Mouse (Mus musculus): ENCODE measurements at regions not wholly inside any gene's neighbourhood (a gene's known extent, or its start where the extent isn't known, plus 50 kb on each side); places are given as distances from the start of the nearest gene placed in this dataset.

- Histone ChIP-seq H3K9me3 (no peaks in the 10 kb centered on the region), H3K27me3 (0 out of 2 replicates have a peak, but pooled peaks cover 5% of the 10 kb centered on the region), H3K36me3 (no peaks in the 10 kb centered on the region), H3K4me1 (replicated peaks) (peaks cover 26% of the 10 kb centered on the region), H3K9ac (replicated peaks) (no peak overlapping the region), H3K4me2 (replicated peaks) (no peak overlapping the region), H3K27ac (no peak overlapping the region), H3K4me3 (replicated peaks) (no peak overlapping the region)
- WGBS: 71% methylated on average over 13 of the region's 13 CpGs
- ATAC-seq: peak; percentile 1; the same call in 1 of the 2 replicates
Observed at GRCm38 (mm10) chr5:54178966-54179547, 180.8 kb downstream of the Stim2 start.

DNA sequence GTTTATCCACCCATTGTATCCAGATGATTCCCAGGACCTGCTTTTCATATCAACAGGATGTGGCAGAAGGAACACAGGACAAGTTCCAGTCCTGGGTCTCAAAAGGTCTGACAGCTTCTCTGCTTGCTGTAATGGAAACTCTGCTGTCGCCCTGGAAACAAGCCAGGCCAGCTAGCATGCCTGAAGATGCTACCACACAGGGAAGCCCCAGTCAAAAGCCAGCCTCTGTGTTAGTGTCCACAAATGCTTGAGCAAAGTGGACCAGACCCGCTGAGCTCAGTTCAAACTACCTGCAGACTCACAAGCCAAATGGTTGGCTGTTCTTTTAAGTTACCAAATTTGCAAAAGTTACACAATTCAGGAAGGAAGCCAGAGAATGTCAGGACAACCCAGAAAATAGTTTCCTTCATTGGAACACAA lies 181.9 kb downstream of the Stim2 start:
- Histone ChIP-seq H3K27me3 (0 out of 2 replicates have a peak, but pooled peaks cover 5% of the 10 kb centered on the region), H3K36me3 (no peaks in the 10 kb centered on the region), H3K27ac (peak overlapping the region; percentile 44; the same call in 1 of the 2 replicates), H3K4me3 (replicated peaks) (no peak overlapping the region), H3K9ac (replicated peaks) (no peak overlapping the region), H3K4me2 (replicated peaks) (no peak overlapping the region), H3K4me1 (replicated peaks) (peaks cover 26% of the 10 kb centered on the region), H3K9me3 (no peaks in the 10 kb centered on the region)
- 34% methylated on average over 2 of the region's 2 CpGs for WGBS
- ATAC-seq: no peak; the same call in 1 of the 2 replicates

GRCm38 (mm10) chr5:54180640-54181326 lies 182.5 kb downstream of the Stim2 start:
- Histone ChIP-seq H3K27me3 (0 out of 2 replicates have a peak, but pooled peaks cover 5% of the 10 kb centered on the region), H3K36me3 (no peaks in the 10 kb centered on the region), H3K9me3 (no peaks in the 10 kb centered on the region), H3K9ac (replicated peaks) (peak overlapping the region; percentile 45; the same call in 1 of the 2 replicates), H3K4me3 (replicated peaks) (peak overlapping the region; percentile 24; the same call in 1 of the 2 replicates), H3K27ac (peak overlapping the region; percentile 44), H3K4me1 (replicated peaks) (peaks cover 26% of the 10 kb centered on the region), H3K4me2 (replicated peaks) (peak overlapping the region; percentile 46)
- 41% methylated on average over 10 of the region's 10 CpGs for whole genome bisulfite sequencing
- peak; percentile 55 for ATAC-seq

- H3K4me3 ChIP-seq (replicated peaks): peak overlapping the region; percentile 24
- H3K9me3 ChIP-seq: no peaks in the 10 kb centered on the region
- H3K9ac ChIP-seq (replicated peaks): peak overlapping the region; percentile 45; the same call in 1 of the 2 replicates
- no peaks in the 10 kb centered on the region for H3K36me3 ChIP-seq
- 14% methylated on average over 13 of the region's 13 CpGs for WGBS
- H3K4me1 ChIP-seq (replicated peaks): peaks cover 26% of the 10 kb centered on the region
- 0 out of 2 replicates have a peak, but pooled peaks cover 5% of the 10 kb centered on the region for H3K27me3 ChIP-seq
- H3K27ac ChIP-seq: peak overlapping the region; percentile 44
- peak; percentile 81 for ATAC-seq
- peak overlapping the region; percentile 46 for H3K4me2 ChIP-seq (replicated peaks)
Observed at GRCm38 (mm10) chr5:54181327-54181863, 183.1 kb downstream of the Stim2 start.

GRCm38 (mm10) chr5:54182754-54183153 lies 184.5 kb downstream of the Stim2 start:
- H3K9me3 ChIP-seq: no peaks in the 10 kb centered on the region
- no peak overlapping the region for H3K4me3 ChIP-seq (replicated peaks)
- 0 out of 2 replicates have a peak, but pooled peaks cover 5% of the 10 kb centered on the region for H3K27me3 ChIP-seq
- no peak overlapping the region for H3K9ac ChIP-seq (replicated peaks)
- H3K4me2 ChIP-seq (replicated peaks): no peak overlapping the region
- ATAC-seq: no peak
- peaks cover 26% of the 10 kb centered on the region for H3K4me1 ChIP-seq (replicated peaks)
- H3K36me3 ChIP-seq: no peaks in the 10 kb centered on the region
- 88% methylated on average over 4 of the region's 4 CpGs for WGBS
- no peak overlapping the region for H3K27ac ChIP-seq

GRCm38 (mm10) chr5:54185662-54186061 lies 187.4 kb downstream of the Stim2 start:
- Histone ChIP-seq H3K9ac (replicated peaks) (no peak overlapping the region), H3K9me3 (no peaks in the 10 kb centered on the region), H3K27me3 (0 out of 2 replicates have a peak, but pooled peaks cover 5% of the 10 kb centered on the region), H3K36me3 (no peaks in the 10 kb centered on the region), H3K4me1 (replicated peaks) (peaks cover 18% of the 10 kb centered on the region), H3K4me2 (replicated peaks) (no peak overlapping the region), H3K27ac (no peak overlapping the region), H3K4me3 (replicated peaks) (no peak overlapping the region)
- ATAC-seq: no peak
- WGBS: 66% methylated on average over 4 of the region's 4 CpGs

- Histone ChIP-seq H3K9me3 (no peaks in the 10 kb centered on the region), H3K4me2 (replicated peaks) (no peak overlapping the region), H3K9ac (replicated peaks) (no peak overlapping the region), H3K27me3 (0 out of 2 replicates have a peak, but pooled peaks cover 5% of the 10 kb centered on the region), H3K4me1 (replicated peaks) (peaks cover 12% of the 10 kb centered on the region), H3K4me3 (replicated peaks) (no peak overlapping the region), H3K27ac (no peak overlapping the region), H3K36me3 (no peaks in the 10 kb centered on the region)
- 92% methylated on average over 11 of the region's 11 CpGs for WGBS
- ATAC-seq: no peak
Observed at GRCm38 (mm10) chr5:54186076-54186676, 187.9 kb downstream of the Stim2 start.

DNA sequence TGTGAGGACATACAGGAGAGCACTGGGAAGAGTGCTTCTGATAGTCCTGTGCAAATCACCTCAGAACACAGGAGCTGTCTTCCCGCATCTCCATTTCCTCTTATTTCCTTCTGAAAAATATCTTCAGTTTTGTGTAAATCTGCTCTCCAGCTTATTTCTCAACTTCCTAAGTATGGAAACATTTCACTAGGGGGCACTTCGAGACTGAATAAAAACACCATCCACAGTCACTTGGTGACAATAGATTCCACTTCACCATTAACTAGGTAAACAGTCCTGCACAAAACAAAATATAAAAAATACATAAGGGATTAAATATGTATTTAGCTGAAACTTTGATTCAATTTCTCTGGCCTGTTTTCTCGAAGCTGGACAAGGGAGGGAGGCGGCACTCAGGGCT lies 193.4 kb downstream of the Stim2 start:
- no peaks in the 10 kb centered on the region for H3K36me3 ChIP-seq
- H3K4me3 ChIP-seq (replicated peaks): no peak overlapping the region
- ATAC-seq: no peak
- H3K27ac ChIP-seq: no peak overlapping the region
- H3K27me3 ChIP-seq: no peaks in the 10 kb centered on the region
- H3K9me3 ChIP-seq: no peaks in the 10 kb centered on the region
- H3K4me2 ChIP-seq (replicated peaks): no peak overlapping the region
- WGBS: 80% methylated on average over 4 of the region's 4 CpGs
- H3K9ac ChIP-seq (replicated peaks): no peak overlapping the region
- no peaks in the 10 kb centered on the region for H3K4me1 ChIP-seq (replicated peaks)

GRCm38 (mm10) chr5:54194846-54195245 lies 196.5 kb downstream of the Stim2 start:
- H3K4me1 ChIP-seq (replicated peaks): no peaks in the 10 kb centered on the region
- H3K27ac ChIP-seq: no peak overlapping the region
- H3K4me3 ChIP-seq (replicated peaks): no peak overlapping the region
- H3K9ac ChIP-seq (replicated peaks): no peak overlapping the region
- H3K4me2 ChIP-seq (replicated peaks): no peak overlapping the region
- no peaks in the 10 kb centered on the region for H3K27me3 ChIP-seq
- H3K36me3 ChIP-seq: no peaks in the 10 kb centered on the region
- H3K9me3 ChIP-seq: no peaks in the 10 kb centered on the region
- 81% methylated on average over 9 of the region's 9 CpGs for WGBS
- ATAC-seq: no peak

DNA sequence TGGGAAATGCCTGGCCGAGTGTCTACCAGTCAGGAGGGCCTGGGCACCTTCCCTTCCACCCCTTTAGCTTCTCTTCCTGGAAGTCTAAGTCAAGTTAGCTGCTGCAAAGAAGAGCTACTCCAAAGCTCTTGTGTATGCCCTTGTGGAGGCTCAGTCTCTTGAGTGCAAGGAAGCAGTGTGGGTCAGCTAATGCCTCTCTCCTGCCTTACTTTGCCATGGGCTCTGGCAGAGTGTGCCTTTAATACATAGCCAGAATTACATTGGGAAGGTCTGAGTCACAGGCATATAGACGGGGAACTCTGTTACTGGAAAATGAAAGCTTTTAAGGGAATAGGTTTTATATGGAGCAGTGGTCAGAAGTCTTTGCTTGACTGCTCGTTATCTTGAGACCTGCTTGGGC lies 201.7 kb downstream of the Stim2 start:
- ATAC-seq: no peak
- Histone ChIP-seq H3K4me2 (replicated peaks) (no peak overlapping the region), H3K4me1 (replicated peaks) (peaks cover 14% of the 10 kb centered on the region), H3K9me3 (no peaks in the 10 kb centered on the region), H3K27me3 (no peaks in the 10 kb centered on the region), H3K36me3 (no peaks in the 10 kb centered on the region), H3K9ac (replicated peaks) (no peak overlapping the region), H3K27ac (no peak overlapping the region), H3K4me3 (replicated peaks) (no peak overlapping the region)
- WGBS: 63% methylated on average over 3 of the region's 3 CpGs

- H3K9ac ChIP-seq (replicated peaks): no peak overlapping the region
- no peak overlapping the region for H3K27ac ChIP-seq
- no peaks in the 10 kb centered on the region for H3K36me3 ChIP-seq
- ATAC-seq: no peak
- peaks cover 14% of the 10 kb centered on the region for H3K4me1 ChIP-seq (replicated peaks)
- no peak overlapping the region for H3K4me2 ChIP-seq (replicated peaks)
- H3K27me3 ChIP-seq: no peaks in the 10 kb centered on the region
- H3K9me3 ChIP-seq: no peaks in the 10 kb centered on the region
- H3K4me3 ChIP-seq (replicated peaks): no peak overlapping the region
- WGBS: 79% methylated on average over 5 of the region's 5 CpGs
Observed at GRCm38 (mm10) chr5:54200587-54200986, 202.3 kb downstream of the Stim2 start.

DNA sequence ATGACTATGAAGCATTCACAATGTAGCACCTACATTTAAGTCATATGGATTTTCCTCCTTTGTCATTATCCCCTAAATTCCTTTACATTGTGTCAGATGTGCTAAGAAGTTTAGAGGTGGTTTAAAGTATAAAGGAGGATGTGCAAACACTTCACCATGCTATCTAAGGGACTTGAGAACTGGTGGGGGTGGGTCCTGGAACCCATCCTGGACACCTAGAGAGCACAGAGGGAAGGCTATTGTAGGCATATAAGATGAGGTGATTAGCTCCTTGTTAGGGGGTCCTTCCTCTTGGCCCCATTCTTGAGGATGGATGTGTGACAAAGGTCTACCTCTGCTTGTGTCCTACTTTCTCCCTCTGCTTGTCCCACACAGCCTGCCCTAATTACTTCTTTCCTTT lies 213.2 kb downstream of the Stim2 start:
- Histone ChIP-seq H3K4me3 (replicated peaks) (no peak overlapping the region), H3K9me3 (no peaks in the 10 kb centered on the region), H3K36me3 (no peaks in the 10 kb centered on the region), H3K27ac (no peak overlapping the region), H3K27me3 (no peaks in the 10 kb centered on the region), H3K4me1 (replicated peaks) (0 out of 2 replicates have a peak, but pooled peaks cover 3% of the 10 kb centered on the region), H3K4me2 (replicated peaks) (no peak overlapping the region), H3K9ac (replicated peaks) (no peak overlapping the region)
- no peak for ATAC-seq

Measured in midbrain, embryonic 13.5 days (tissue).